Mouse (Mus musculus): ENCODE results near the gene Phyhd1. TPM values are rescaled to one million over a fixed set of nuclear protein-coding genes. Genes with fewer than 3 reads are reported as not detected.

Gene Phyhd1
- total and polyA plus RNA-seq, 3 experiments = 0.19 to 1.6 TPM; not detected in 1

- DNase-seq (ENCODE audit: low read depth, low spot score) = peak; percentile 47
- Histone ChIP-seq H3K27ac (ENCODE audit: control insufficient read depth, low read depth, low read length) (no peak overlapping the region), H3K27me3 (ENCODE audit: control insufficient read depth in 1 of 2, insufficient read depth in 2 of 2, low read length in 2 of 2) (no peaks in the 10 kb centered on the region), H3K4me1 (ENCODE audit: control insufficient read depth in 1 of 2, insufficient read depth in 2 of 2, low read length in 2 of 2) (no peaks in the 10 kb centered on the region), H3K36me3 (ENCODE audit: control insufficient read depth in 1 of 2, insufficient read depth in 2 of 2, low read length in 2 of 2) (peaks cover 0 to 30% of the 10 kb centered on the region in 2 experiments; a peak in 2 of 4 replicates), H3K79me2 (ENCODE audit: control insufficient read depth, insufficient read depth, low read length, poor library complexity) (no peaks in the 10 kb centered on the region), H3K9me3 (replicated peaks; ENCODE audit: insufficient read depth, low read length) (no peaks in the 10 kb centered on the region), H3K4me3 (ENCODE audit: control insufficient read depth in 1 of 2, insufficient read depth in 1 of 2, low read depth in 2 of 2, low read length in 2 of 2) (no peak overlapping the region), H3K9ac (ENCODE audit: control insufficient read depth, low read depth, low read length, poor library complexity, severe bottlenecking) (no peak overlapping the region)
- TF ChIP-seq MYB (IDR thresholded peaks at IDR 0.05; ENCODE audit: low read depth, low read length) (no peak), ZMIZ1 (IDR thresholded peaks at IDR 0.05; ENCODE audit: low read depth, low read length) (no peak), SIN3A (IDR thresholded peaks at IDR 0.05; ENCODE audit: low read length) (no peak), GATA1 (IDR thresholded peaks at IDR 0.05; ENCODE audit: low read depth, low read length) (no peak), CTCF (IDR thresholded peaks at IDR 0.05 in 2 of 3, conservative IDR thresholded peaks at IDR 0.05 in 1 of 3; ENCODE audit: control insufficient read depth in 1 of 3, insufficient read depth in 1 of 3, low read depth in 2 of 3, low read length in 3 of 3, poor library complexity in 1 of 3, severe bottlenecking in 1 of 3) (peak; percentile 5 to 30 (median 11); a peak in 3 of 6 replicates), TAL1 (IDR thresholded peaks at IDR 0.05; ENCODE audit: low read length) (no peak)
These were observed 50.1 kb downstream of the Phyhd1 start for GRCm38 (mm10) chr2:30316136-30316535.

GRCm38 (mm10) chr2:30316955-30317354, 51.0 kb downstream of the Phyhd1 start:
- TF ChIP-seq UBTF (IDR thresholded peaks at IDR 0.05; ENCODE audit: borderline replicate concordance, insufficient read depth, low read depth, low read length) (no peak), KAT2A (conservative IDR thresholded peaks at IDR 0.05; ENCODE audit: low read depth, low read length) (no peak), NRF1 (IDR thresholded peaks at IDR 0.05; ENCODE audit: insufficient read depth, low read depth, low read length, poor library complexity, severe bottlenecking) (no peak), RCOR1 (IDR thresholded peaks at IDR 0.05; ENCODE audit: low read depth, low read length) (no peak), ZKSCAN1 (IDR thresholded peaks at IDR 0.05; ENCODE audit: low read depth, low read length) (no peak), MEF2A (IDR thresholded peaks at IDR 0.05; ENCODE audit: extremely low read depth, insufficient replicate concordance, low read depth, low read length, poor library complexity, severe bottlenecking) (no peak), TBP (IDR thresholded peaks at IDR 0.05; ENCODE audit: low read depth, low read length) (no peak), TAL1 (IDR thresholded peaks at IDR 0.05; ENCODE audit: low read length) (no peak), MYC (IDR thresholded peaks at IDR 0.05; ENCODE audit: low read depth, low read length) (no peak)
- no peaks in the 10 kb centered on the region for H3K4me1 ChIP-seq (ENCODE audit: control insufficient read depth in 1 of 2, insufficient read depth in 2 of 2, low read length in 2 of 2)
- peaks cover 0 to 34% of the 10 kb centered on the region in 2 experiments; a peak in 2 of 4 replicates for H3K36me3 ChIP-seq (ENCODE audit: control insufficient read depth in 1 of 2, insufficient read depth in 2 of 2, low read length in 2 of 2)
- no peak overlapping the region for H3K27ac ChIP-seq (ENCODE audit: control insufficient read depth, low read depth, low read length)
- H3K4me3 ChIP-seq (ENCODE audit: control insufficient read depth in 1 of 2, insufficient read depth in 1 of 2, low read depth in 2 of 2, low read length in 2 of 2) = no peak overlapping the region
- H3K9me3 ChIP-seq (replicated peaks; ENCODE audit: insufficient read depth, low read length) = no peaks in the 10 kb centered on the region
- no peaks in the 10 kb centered on the region for H3K27me3 ChIP-seq (ENCODE audit: control insufficient read depth in 1 of 2, insufficient read depth in 2 of 2, low read length in 2 of 2)
- H3K9ac ChIP-seq (ENCODE audit: control insufficient read depth, low read depth, low read length, poor library complexity, severe bottlenecking) = no peak overlapping the region
- H3K79me2 ChIP-seq (ENCODE audit: control insufficient read depth, insufficient read depth, low read length, poor library complexity) = no peaks in the 10 kb centered on the region
- DNase-seq (ENCODE audit: low read depth, low spot score) = no peak

GRCm38 (mm10) chr2:30319260-30319659, 53.3 kb downstream of the Phyhd1 start:
- Histone ChIP-seq H3K4me3 (ENCODE audit: control insufficient read depth in 1 of 2, insufficient read depth in 1 of 2, low read depth in 2 of 2, low read length in 2 of 2) (no peak overlapping the region), H3K9me3 (replicated peaks; ENCODE audit: insufficient read depth, low read length) (no peaks in the 10 kb centered on the region), H3K9ac (ENCODE audit: control insufficient read depth, low read depth, low read length, poor library complexity, severe bottlenecking) (no peak overlapping the region), H3K4me1 (ENCODE audit: control insufficient read depth in 1 of 2, insufficient read depth in 2 of 2, low read length in 2 of 2) (no peaks in the 10 kb centered on the region), H3K27me3 (ENCODE audit: control insufficient read depth in 1 of 2, insufficient read depth in 2 of 2, low read length in 2 of 2) (no peaks in the 10 kb centered on the region), H3K36me3 (ENCODE audit: control insufficient read depth in 1 of 2, insufficient read depth in 2 of 2, low read length in 2 of 2) (peaks cover 0 to 31% of the 10 kb centered on the region in 2 experiments; a peak in 2 of 4 replicates), H3K27ac (ENCODE audit: control insufficient read depth, low read depth, low read length) (no peak overlapping the region), H3K79me2 (ENCODE audit: control insufficient read depth, insufficient read depth, low read length, poor library complexity) (no peaks in the 10 kb centered on the region)
- TF ChIP-seq JUND (IDR thresholded peaks at IDR 0.05; ENCODE audit: low read depth, low read length) = no peak
- no peak for DNase-seq (ENCODE audit: low read depth, low spot score)

All from MEL (cell line).